Mouse (Mus musculus) forebrain, embryonic 13.5 days (tissue): Measurements from ENCODE around the gene Tbce. TPM values are rescaled to one million over a fixed set of nuclear protein-coding genes. Genes with fewer than 3 reads are reported as not detected.
"Not testable (repeated sequence)": the region's sequence is repeated elsewhere in the genome, so short reads cannot be mapped to it uniquely, and the experiment has no call there.

Source experiments
- ATAC-seq: fragments of 200-750 bp; cut with Nextera tagmentation; 2 replicates; pipeline ENCODE4 v1.8.0; 2017
- H3K27ac ChIP-seq: fragments of 300-500 bp; sonication (generic); 2 replicates; pipeline ENCODE4 v1.5.1; 2015; ENCODE audit warnings: inconsistent platforms, mild to moderate bottlenecking, moderate library complexity
- H3K27me3 ChIP-seq: fragments of 300-500 bp; sonication (generic); 2 replicates; pipeline ENCODE4 v1.6.1; 2015; ENCODE audit warnings: mild to moderate bottlenecking, inconsistent platforms
- H3K36me3 ChIP-seq: fragments of 300-500 bp; sonication (generic); 2 replicates; pipeline ENCODE4 v1.6.1; 2015; ENCODE audit warnings: mild to moderate bottlenecking, inconsistent platforms; ENCODE audit not compliant: poor library complexity, severe bottlenecking
- H3K4me1 ChIP-seq: fragments of 300-500 bp; sonication (generic); 2 replicates; pipeline ENCODE4 v1.6.1; 2015; ENCODE audit warnings: inconsistent platforms
- H3K4me2 ChIP-seq: fragments of 300-500 bp; sonication (generic); 2 replicates; pipeline ENCODE4 v1.6.1; 2015; ENCODE audit warnings: inconsistent platforms, mild to moderate bottlenecking, moderate library complexity
- H3K4me3 ChIP-seq: fragments of 300-500 bp; sonication (generic); 2 replicates; pipeline ENCODE4 v1.5.1; 2015; ENCODE audit warnings: mild to moderate bottlenecking, inconsistent platforms
- H3K9ac ChIP-seq: fragments of 300-500 bp; sonication (generic); 2 replicates; pipeline ENCODE4 v1.6.1; 2015; ENCODE audit warnings: mild to moderate bottlenecking, inconsistent platforms
- H3K9me3 ChIP-seq: fragments of 300-500 bp; sonication (generic); replicated peaks from 2 replicates; pipeline ENCODE4 v1.6.1; 2016; ENCODE audit warnings: inconsistent platforms
- WGBS: fragments of 180-500 bp; shearing (Covaris S2); methylation state at CpG from one replicate; pipeline ENCODE4 v1.1.7; 2015; 5-methylcytosine and 5-hydroxymethylcytosine counted together
- polyA plus RNA-seq: library from polyadenylated mRNA; unstranded; fragments of >200 nt; fragmentation: Nextera tagmentation; extraction: Ambion mirVana; gene quantifications from 2 replicates; pipeline ENCODE4 v1.2.1, GENCODE M21; 2015

The Tbce gene
- polyA plus RNA-seq, 1 experiment from 2014 or later, result 81.0 TPM

GRCm38 (mm10) chr13:13997476-13997875, 42.0 kb downstream of the Tbce start:
- WGBS, result 92% methylated on average over 5 of the region's 5 CpGs
- ATAC-seq, result no peak
- H3K4me3 ChIP-seq, result no peak overlapping the region

DNA sequence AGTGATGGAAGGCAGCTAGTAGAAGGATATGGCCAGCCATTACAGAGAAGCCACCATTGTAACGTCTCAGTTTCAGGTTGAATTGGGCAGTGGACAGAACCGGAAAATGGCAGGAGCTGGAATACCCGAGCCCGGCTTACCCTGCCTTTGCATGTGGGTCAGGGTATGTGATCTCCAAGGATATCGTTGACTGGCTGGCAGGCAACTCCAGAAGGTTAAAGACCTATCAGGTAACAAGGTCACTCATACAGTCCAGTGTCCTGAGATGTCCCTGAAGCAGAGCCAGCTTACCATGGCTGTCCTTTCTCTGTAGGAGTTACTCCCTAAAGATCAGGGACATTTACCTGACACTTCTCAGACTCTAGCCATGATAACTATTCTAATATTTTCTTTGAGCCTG, 44.4 kb downstream of the Tbce start:
- H3K36me3 ChIP-seq, result peaks cover 78% of the 10 kb centered on the region
- 93% methylated on average over 5 of the region's 5 CpGs for WGBS
- H3K4me3 ChIP-seq, result no peak overlapping the region
- H3K9ac ChIP-seq, result no peak overlapping the region
- no peak overlapping the region for H3K4me2 ChIP-seq
- ATAC-seq, result no peak
- no peaks in the 10 kb centered on the region for H3K27me3 ChIP-seq
- H3K9me3 ChIP-seq, result no peaks in the 10 kb centered on the region
- H3K27ac ChIP-seq, result no peak overlapping the region
- H3K4me1 ChIP-seq, result no peaks in the 10 kb centered on the region

More at GRCm38 (mm10) chr13:13997476-13997875, 42.0 kb downstream of the Tbce start:
- H3K27me3 ChIP-seq, result no peaks in the 10 kb centered on the region
- peaks cover 88% of the 10 kb centered on the region for H3K36me3 ChIP-seq
- H3K4me1 ChIP-seq, result no peaks in the 10 kb centered on the region
- H3K27ac ChIP-seq, result no peak overlapping the region
- H3K9me3 ChIP-seq, result no peaks in the 10 kb centered on the region
- no peak overlapping the region for H3K9ac ChIP-seq
- no peak overlapping the region for H3K4me2 ChIP-seq

DNA sequence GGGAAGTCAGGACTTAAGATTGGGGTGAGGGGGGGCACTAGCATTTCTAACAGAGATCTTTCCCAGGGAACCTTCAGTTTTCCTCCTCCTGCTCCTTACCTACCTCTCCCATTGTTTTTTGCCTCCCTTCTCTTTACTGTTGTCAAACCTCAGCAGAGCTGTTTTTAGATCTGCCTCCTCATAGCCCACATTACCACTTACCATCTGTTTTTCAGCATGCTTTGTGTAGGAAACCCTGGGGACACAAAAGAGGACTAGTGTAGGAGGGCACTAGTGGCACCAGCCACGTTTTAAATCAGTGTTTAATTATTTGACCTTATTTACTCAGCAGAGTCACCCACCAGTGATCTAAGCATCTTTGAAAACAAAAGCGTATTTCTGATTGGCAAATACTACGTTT, 46.4 kb downstream of the Tbce start:
- no peak overlapping the region for H3K4me2 ChIP-seq
- ATAC-seq, result no peak
- H3K4me1 ChIP-seq, result no peaks in the 10 kb centered on the region
- 75% methylated on average over 3 of the region's 3 CpGs for WGBS
- H3K36me3 ChIP-seq, result peaks cover 70% of the 10 kb centered on the region
- H3K27ac ChIP-seq, result no peak overlapping the region
- no peak overlapping the region for H3K9ac ChIP-seq
- no peak overlapping the region for H3K4me3 ChIP-seq
- no peaks in the 10 kb centered on the region for H3K9me3 ChIP-seq
- no peaks in the 10 kb centered on the region for H3K27me3 ChIP-seq

GRCm38 (mm10) chr13:13990391-13990790, 49.0 kb downstream of the Tbce start:
- Histone ChIP-seq H3K4me3 (no peak overlapping the region), H3K27ac (no peak overlapping the region), H3K9ac (no peak overlapping the region), H3K27me3 (no peaks in the 10 kb centered on the region), H3K36me3 (peaks cover 53% of the 10 kb centered on the region), H3K4me2 (no peak overlapping the region), H3K4me1 (no peaks in the 10 kb centered on the region), H3K9me3 (no peaks in the 10 kb centered on the region)
- 77% methylated on average over 2 of the region's 2 CpGs for WGBS
- no peak for ATAC-seq

DNA sequence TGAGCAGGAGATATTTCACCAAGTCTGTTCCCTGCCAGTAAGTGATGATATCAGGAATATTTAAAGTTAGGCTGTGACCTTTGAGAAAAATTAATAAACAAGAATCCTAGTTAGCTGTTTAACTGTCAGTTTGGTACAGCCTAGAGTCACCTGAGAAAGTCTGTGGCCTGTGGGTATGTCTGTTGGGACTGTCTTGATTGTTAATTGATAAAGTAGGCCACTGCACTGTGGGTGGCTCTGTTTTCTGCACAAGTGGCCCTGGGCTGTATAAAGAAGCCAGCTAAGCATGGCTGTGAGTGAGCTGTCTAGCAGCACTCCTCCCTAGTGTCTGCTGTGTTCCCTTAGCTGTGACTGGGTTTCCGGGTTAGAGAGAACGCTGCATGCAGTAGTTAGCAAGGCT, 50.3 kb downstream of the Tbce start:
- H3K4me3 ChIP-seq, result no peak overlapping the region
- WGBS, result 97% methylated on average over 2 of the region's 2 CpGs
- no peaks in the 10 kb centered on the region for H3K9me3 ChIP-seq
- H3K27ac ChIP-seq, result no peak overlapping the region
- ATAC-seq, result no peak
- no peak overlapping the region for H3K9ac ChIP-seq
- H3K4me2 ChIP-seq, result no peak overlapping the region
- no peaks in the 10 kb centered on the region for H3K27me3 ChIP-seq
- H3K4me1 ChIP-seq, result no peaks in the 10 kb centered on the region
- H3K36me3 ChIP-seq, result peaks cover 42% of the 10 kb centered on the region

DNA sequence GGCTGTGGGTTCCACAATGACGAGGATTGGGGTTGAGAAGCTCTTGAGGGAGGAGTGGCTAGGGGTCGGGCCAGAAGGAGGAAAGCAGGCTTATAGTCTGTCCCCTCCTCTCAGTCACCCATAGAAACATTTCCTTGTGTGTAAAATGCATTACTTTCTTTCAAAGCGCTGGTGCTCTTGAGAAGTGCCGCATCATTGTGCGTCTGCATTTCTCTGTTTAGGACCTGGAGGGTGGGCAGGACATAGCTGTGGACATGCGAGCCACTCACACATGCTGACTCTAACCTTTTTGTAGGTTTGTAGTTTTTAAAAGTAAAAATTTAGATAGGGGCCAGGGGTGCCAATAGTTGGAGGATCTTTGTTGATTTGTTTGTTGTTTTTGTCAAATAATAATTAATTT, 55.9 kb downstream of the Tbce start:
- no peak for ATAC-seq
- Histone ChIP-seq H3K27ac (no peak overlapping the region), H3K9ac (no peak overlapping the region), H3K9me3 (no peaks in the 10 kb centered on the region), H3K4me3 (no peak overlapping the region), H3K4me2 (no peak overlapping the region), H3K36me3 (peaks cover 11% of the 10 kb centered on the region), H3K4me1 (no peaks in the 10 kb centered on the region), H3K27me3 (no peaks in the 10 kb centered on the region)
- 88% methylated on average over 6 of the region's 6 CpGs for WGBS

GRCm38 (mm10) chr13:13981842-13982241, 57.6 kb downstream of the Tbce start:
- WGBS, result 87% methylated on average over 1 of the region's 1 CpGs
- H3K27ac ChIP-seq, H3K27me3 ChIP-seq, ATAC-seq, H3K4me2 ChIP-seq, H3K4me1 ChIP-seq, H3K9ac ChIP-seq, H3K4me3 ChIP-seq, H3K9me3 ChIP-seq: not testable (repeated sequence)
- H3K36me3 ChIP-seq, result peaks cover 17% of the 10 kb centered on the region

DNA sequence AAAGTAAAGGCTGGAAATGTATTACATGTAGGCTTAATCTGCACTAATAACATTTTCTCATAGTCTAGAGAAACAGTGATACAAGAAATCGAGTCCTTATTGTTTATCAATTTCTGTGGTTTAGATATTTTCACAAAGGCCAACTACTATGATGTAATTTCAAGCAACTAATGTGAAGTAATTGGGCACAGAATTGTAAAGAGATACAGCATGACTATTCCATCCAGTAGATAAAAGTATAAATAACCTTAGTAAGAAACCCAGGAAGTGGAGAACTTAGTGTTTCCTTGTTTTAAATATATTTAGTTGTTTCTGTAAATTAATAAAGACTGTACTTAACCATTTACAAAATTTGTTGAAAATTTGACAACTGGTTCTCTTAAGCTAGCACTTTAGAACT, 69.6 kb downstream of the Tbce start:
- H3K4me2 ChIP-seq, result no peak overlapping the region
- no peaks in the 10 kb centered on the region for H3K9me3 ChIP-seq
- H3K27me3 ChIP-seq, result no peaks in the 10 kb centered on the region
- no peak overlapping the region for H3K4me3 ChIP-seq
- H3K9ac ChIP-seq, result no peak overlapping the region
- H3K36me3 ChIP-seq, result peaks cover 12% of the 10 kb centered on the region
- WGBS, result 89% methylated on average over 1 of the region's 1 CpGs
- H3K4me1 ChIP-seq, result no peaks in the 10 kb centered on the region
- no peak for ATAC-seq
- no peak overlapping the region for H3K27ac ChIP-seq

- Histone ChIP-seq H3K4me2 (no peak overlapping the region), H3K36me3 (peaks cover 12% of the 10 kb centered on the region), H3K27me3 (no peaks in the 10 kb centered on the region), H3K27ac (no peak overlapping the region), H3K4me3 (no peak overlapping the region), H3K9ac (no peak overlapping the region), H3K9me3 (no peaks in the 10 kb centered on the region), H3K4me1 (no peaks in the 10 kb centered on the region)
- WGBS, result 90% methylated on average over 4 of the region's 4 CpGs
- no peak for ATAC-seq
These were observed 70.8 kb downstream of the Tbce start for GRCm38 (mm10) chr13:13968629-13969111.

- H3K27me3 ChIP-seq, result no peaks in the 10 kb centered on the region
- H3K36me3 ChIP-seq, result peaks cover 11% of the 10 kb centered on the region
- no peak for ATAC-seq
- no peak overlapping the region for H3K4me2 ChIP-seq
- no peaks in the 10 kb centered on the region for H3K9me3 ChIP-seq
- no peak overlapping the region for H3K27ac ChIP-seq
- H3K4me1 ChIP-seq, result no peaks in the 10 kb centered on the region
- no peak overlapping the region for H3K9ac ChIP-seq
- WGBS, result 92% methylated on average over 4 of the region's 4 CpGs
- no peak overlapping the region for H3K4me3 ChIP-seq
These were observed 73.3 kb downstream of the Tbce start for GRCm38 (mm10) chr13:13966172-13966571.

DNA sequence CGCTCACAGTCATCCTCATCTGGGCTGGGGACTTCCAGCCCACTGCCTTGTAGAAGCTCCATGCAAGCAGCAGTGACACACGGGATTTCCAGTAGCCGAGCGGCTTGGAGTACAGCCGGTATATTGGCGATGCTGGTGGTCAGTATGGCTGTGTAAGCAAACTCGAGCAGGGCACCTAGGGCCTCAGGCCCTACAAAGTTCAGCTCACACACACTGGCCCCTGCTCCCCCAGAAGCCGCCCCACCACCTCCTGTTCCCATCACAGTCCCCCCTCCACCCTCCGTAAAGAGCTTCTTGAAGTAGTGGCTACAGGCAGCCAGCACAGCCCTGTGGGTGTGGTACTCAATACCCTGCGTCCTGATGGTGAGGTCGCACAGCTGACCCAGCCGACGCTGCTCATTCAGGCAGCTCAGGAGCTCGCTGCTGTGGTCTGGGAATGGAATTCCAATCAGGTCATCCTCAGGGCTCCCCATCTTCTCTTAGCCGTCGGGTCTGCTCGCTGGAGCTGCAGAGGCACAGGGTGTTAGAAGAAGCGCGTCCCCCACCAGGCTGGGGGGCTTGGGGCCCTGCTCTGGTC, 74.0 kb downstream of the Tbce start:
- WGBS, result 80% methylated on average over 19 of the region's 19 CpGs
- H3K4me1 ChIP-seq, result no peaks in the 10 kb centered on the region
- no peaks in the 10 kb centered on the region for H3K27me3 ChIP-seq
- no peak overlapping the region for H3K4me3 ChIP-seq
- H3K27ac ChIP-seq, result no peak overlapping the region
- no peaks in the 10 kb centered on the region for H3K9me3 ChIP-seq
- no peak overlapping the region for H3K4me2 ChIP-seq
- ATAC-seq, result no peak
- peaks cover 8% of the 10 kb centered on the region for H3K36me3 ChIP-seq
- H3K9ac ChIP-seq, result no peak overlapping the region

GRCm38 (mm10) chr13:13961046-13961445, 78.4 kb downstream of the Tbce start:
- no peak overlapping the region for H3K27ac ChIP-seq
- H3K36me3 ChIP-seq, result peaks cover 10% of the 10 kb centered on the region
- no peak overlapping the region for H3K4me2 ChIP-seq
- no peaks in the 10 kb centered on the region for H3K9me3 ChIP-seq
- no peak for ATAC-seq
- WGBS, result 86% methylated on average over 4 of the region's 4 CpGs
- H3K4me1 ChIP-seq, result 0 out of 2 replicates have a peak, but pooled peaks cover 4% of the 10 kb centered on the region
- no peak overlapping the region for H3K9ac ChIP-seq
- H3K4me3 ChIP-seq, result no peak overlapping the region
- H3K27me3 ChIP-seq, result no peaks in the 10 kb centered on the region

- Histone ChIP-seq H3K4me2 (no peak overlapping the region), H3K9ac (no peak overlapping the region), H3K4me1 (peaks cover 12% of the 10 kb centered on the region), H3K27me3 (no peaks in the 10 kb centered on the region), H3K27ac (no peak overlapping the region), H3K36me3 (peaks cover 10% of the 10 kb centered on the region), H3K9me3 (no peaks in the 10 kb centered on the region), H3K4me3 (no peak overlapping the region)
- no peak for ATAC-seq
- WGBS, result 92% methylated on average over 4 of the region's 4 CpGs
These were observed 79.2 kb downstream of the Tbce start for GRCm38 (mm10) chr13:13960211-13960610.
